Mouse (Mus musculus) monocyte, adult 5-6 weeks (primary cell): Measurements from ENCODE around the gene Olfr1286. TPM values are rescaled to one million over a fixed set of nuclear protein-coding genes. Genes with fewer than 3 reads are reported as not detected.

Source experiments
- ATAC-seq: fragments of 153-309, 156-312 bp; replicated peaks from 2 replicates; pipeline ENCODE4 v1.8.0; 2017; ENCODE audit warnings: mild to moderate bottlenecking; ENCODE audit not compliant: low TSS enrichment, insufficient number of reproducible peaks, severe bottlenecking, poor library complexity, low FRiP score
- total RNA-seq: library from RNA; stranded (forward); fragments of 200-1000, 200-491, 200-594 nt; gene quantifications from 3 replicates; pipeline ENCODE4 v1.2.3, GENCODE M21; 2017

The Olfr1286 gene
- total RNA-seq, result not detected in 3 replicates

- ATAC-seq, result no peak
Measured at GRCm38 (mm10) chr2:111422931-111423330, at the start of gene Olfr1286. TSS of gene Olfr1286 (minus strand) at chr2:111423115.

DNA sequence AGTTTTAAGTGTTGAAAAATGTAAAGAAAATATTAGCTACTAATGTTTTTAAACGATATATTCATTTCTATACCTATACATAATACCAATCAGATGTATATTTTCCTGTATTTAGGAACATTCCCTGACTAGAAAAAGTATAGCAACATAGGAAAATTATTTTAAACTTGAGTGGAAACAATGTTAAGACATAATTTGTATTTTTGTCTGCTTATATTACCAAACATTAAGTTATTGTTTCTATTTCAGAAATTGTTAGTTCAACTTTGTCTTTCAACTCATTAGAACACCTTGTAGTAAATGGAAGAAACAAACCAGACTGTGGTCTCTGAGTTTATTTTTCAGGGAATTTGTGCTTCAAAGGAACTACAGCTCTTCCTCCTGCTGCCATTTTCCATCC lies 25.9 kb upstream of the Olfr1286 start, which contains the start of gene Olfr1287:
Gene Olfr1287 (plus strand): TSS at position 301 of the 400 bp plus-strand sequence.
- no peak for ATAC-seq

- ATAC-seq, result no peak
Measured at GRCm38 (mm10) chr2:111375222-111375621, 47.7 kb downstream of the Olfr1286 start, which contains the start of gene Olfr1284. TSS of gene Olfr1284 (plus strand) at chr2:111375522.

Other genes starting within 250 kb of the Olfr1286 start
- not detected in 3 replicates for gene 4930430A15Rik, start 193.5 kb downstream of the Olfr1286 start, total RNA-seq
- gene Olfr1275, start 187.8 kb downstream of the Olfr1286 start, total RNA-seq, result not detected in 3 replicates
- gene Olfr1276, start 168.6 kb downstream of the Olfr1286 start, total RNA-seq, result not detected in 3 replicates
- gene Olfr1277, start 149.0 kb downstream of the Olfr1286 start, total RNA-seq, result not detected in 3 replicates
- not detected in 3 replicates for gene Olfr1278, start 133.0 kb downstream of the Olfr1286 start, total RNA-seq
- not detected in 3 replicates for gene Olfr1279, start 122.5 kb downstream of the Olfr1286 start, total RNA-seq
- not detected in 3 replicates for gene Olfr1280, start 109.1 kb downstream of the Olfr1286 start, total RNA-seq
- gene Olfr1281, start 96.6 kb downstream of the Olfr1286 start, total RNA-seq, result not detected in 3 replicates
- gene Olfr1282, start 87.0 kb downstream of the Olfr1286 start, total RNA-seq, result not detected in 3 replicates
- gene Olfr1283, start 56.3 kb downstream of the Olfr1286 start, total RNA-seq, result not detected in 3 replicates
- not detected in 3 replicates for gene Olfr1284, start 47.6 kb downstream of the Olfr1286 start, total RNA-seq
- gene Olfr1287, start 26.0 kb upstream of the Olfr1286 start, total RNA-seq, result not detected in 3 replicates
- not detected in 3 replicates for gene Olfr1288, start 51.0 kb upstream of the Olfr1286 start, total RNA-seq
- not detected in 3 replicates for gene Olfr1289, start 57.7 kb upstream of the Olfr1286 start, total RNA-seq
- not detected in 3 replicates for gene Olfr1290, start 70.7 kb upstream of the Olfr1286 start, total RNA-seq
- gene Olfr1291-ps1, start 74.1 kb upstream of the Olfr1286 start, total RNA-seq, result not detected in 3 replicates
- not detected in 3 replicates for gene Olfr1293-ps, start 102.1 kb upstream of the Olfr1286 start, total RNA-seq
- not detected in 3 replicates for gene Olfr1294, start 117.2 kb upstream of the Olfr1286 start, total RNA-seq
- gene Olfr1295, start 146.6 kb upstream of the Olfr1286 start, total RNA-seq, result not detected in 3 replicates
- gene Olfr1297, start 203.4 kb upstream of the Olfr1286 start, total RNA-seq, result 0.10 TPM in 1 of 3 replicates, not detected in the others
- not detected in 3 replicates for gene Olfr1298, start 226.1 kb upstream of the Olfr1286 start, total RNA-seq
- gene Olfr1299, start 238.3 kb upstream of the Olfr1286 start, total RNA-seq, result not detected in 3 replicates